Mouse (Mus musculus): ENCODE measurements around the gene Bcas2. TPM values are rescaled to one million over a fixed set of nuclear protein-coding genes. Genes with fewer than 3 reads are reported as not detected.
"Not testable (repeated sequence)": the region's sequence is repeated elsewhere in the genome, so short reads cannot be mapped to it uniquely, and the experiment has no call there.

Gene Bcas2
- polyA plus RNA-seq, 1 experiment: 71.4 TPM

DNA sequence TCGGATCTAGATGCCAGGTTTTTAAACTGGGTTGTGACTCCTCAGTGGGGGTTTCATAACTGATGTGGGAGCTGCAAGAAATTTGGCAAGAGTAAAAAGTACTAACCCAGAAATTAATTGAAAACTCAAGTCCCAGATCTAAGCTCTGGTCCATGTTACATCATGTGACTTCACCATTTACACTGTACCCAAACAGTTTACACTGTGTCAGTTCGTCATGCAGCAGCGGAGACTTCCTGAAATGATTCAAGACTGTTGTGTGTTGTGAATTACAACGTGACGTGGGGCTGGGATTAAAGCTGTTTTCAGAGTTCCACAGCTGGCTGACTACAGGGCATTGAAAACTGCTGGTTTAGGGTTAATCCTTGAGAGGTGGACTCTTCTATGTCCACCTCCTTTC is 1.2 kb downstream of the Bcas2 start:
- H3K36me3 ChIP-seq (ENCODE audit: control insufficient read depth, insufficient read depth): peaks cover 31% of the 10 kb centered on the region
- no peak for TF ChIP-seq SRF (IDR thresholded peaks at IDR 0.05; ENCODE audit: control insufficient read depth, insufficient read length, low read depth)
- no peak for TF ChIP-seq MYOD1 (IDR thresholded peaks at IDR 0.05; ENCODE audit: control insufficient read depth in 1 of 3, insufficient read length in 2 of 3, low read depth in 2 of 3)
- TF ChIP-seq USF1 (IDR thresholded peaks at IDR 0.05; ENCODE audit: low read depth): peak; percentile 1
- peaks cover 31% of the 10 kb centered on the region for H3K79me2 ChIP-seq (ENCODE audit: control insufficient read depth, insufficient read depth)

GRCm38 (mm10) chr3:103176740-103177139 is 5.3 kb downstream of the Bcas2 start:
- Histone ChIP-seq H3ac (ENCODE audit: control insufficient read depth, insufficient read length) (no peak overlapping the region), H3K79me2 (ENCODE audit: control insufficient read depth, insufficient read depth) (peaks cover 30% of the 10 kb centered on the region), H3K4me2 (ENCODE audit: low read depth) (no peak overlapping the region), H3K4me3 (no peak overlapping the region), H3K36me3 (ENCODE audit: control insufficient read depth, insufficient read depth) (peaks cover 46% of the 10 kb centered on the region), H3K27me3 (ENCODE audit: control insufficient read depth, insufficient read depth, insufficient read length) (no peaks in the 10 kb centered on the region)
- TF ChIP-seq SRF (IDR thresholded peaks at IDR 0.05; ENCODE audit: control insufficient read depth, insufficient read length, low read depth): no peak
- TF ChIP-seq TCF12 (IDR thresholded peaks at IDR 0.05; ENCODE audit: insufficient read depth, poor library complexity, severe bottlenecking): no peak
- TF ChIP-seq E2F4 (IDR thresholded peaks at IDR 0.05; ENCODE audit: insufficient read depth): no peak

More for the DNA sequence above, 1.2 kb downstream of the Bcas2 start:
- Histone ChIP-seq H3K27me3 (ENCODE audit: control insufficient read depth, insufficient read depth, insufficient read length) (no peaks in the 10 kb centered on the region), H3K4me2 (ENCODE audit: low read depth) (peak overlapping the region; percentile 90), H3ac (ENCODE audit: control insufficient read depth, insufficient read length) (peak overlapping the region; percentile 43), H3K4me3 (peak overlapping the region; percentile 57)

DNA sequence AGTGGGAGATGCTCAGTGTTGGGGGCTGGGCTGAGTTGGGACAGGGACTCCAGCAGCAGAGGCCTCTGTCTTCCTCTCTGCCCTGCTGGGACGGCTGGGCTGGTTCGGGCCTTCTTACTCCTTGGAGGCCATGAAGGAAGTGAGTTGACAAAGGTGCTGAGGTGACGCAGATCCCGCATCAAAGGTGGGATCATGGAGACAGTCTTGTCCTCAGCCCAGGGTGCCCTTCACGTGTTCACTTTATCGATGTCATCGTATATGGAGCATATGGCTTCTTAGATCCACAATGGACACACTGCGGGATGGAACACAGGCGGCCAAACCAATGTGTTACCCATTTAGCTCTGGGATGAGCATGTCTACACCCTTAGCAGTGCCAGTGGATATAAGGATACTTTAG is 8.1 kb downstream of the Bcas2 start:
- no peaks in the 10 kb centered on the region for H3K27me3 ChIP-seq (ENCODE audit: control insufficient read depth, insufficient read depth, insufficient read length)
- no peak overlapping the region for H3K4me3 ChIP-seq
- H3ac ChIP-seq (ENCODE audit: control insufficient read depth, insufficient read length): no peak overlapping the region
- TF ChIP-seq E2F4 (IDR thresholded peaks at IDR 0.05; ENCODE audit: insufficient read depth) (no peak), MAX (IDR thresholded peaks at IDR 0.05; ENCODE audit: low read depth) (no peak), CEBPB (IDR thresholded peaks at IDR 0.05; ENCODE audit: insufficient read depth, poor library complexity, severe bottlenecking) (no peak), MYOG (IDR thresholded peaks at IDR 0.05; ENCODE audit: control insufficient read depth in 1 of 3, insufficient read depth in 1 of 3, insufficient read length in 2 of 3, low read depth in 2 of 3) (no peak), TCF12 (IDR thresholded peaks at IDR 0.05; ENCODE audit: insufficient read depth, poor library complexity, severe bottlenecking) (no peak), POLR2AphosphoS2 (IDR thresholded peaks at IDR 0.05; ENCODE audit: insufficient read length, low read depth) (peak; percentile 59), TCF3 (IDR thresholded peaks at IDR 0.05; ENCODE audit: insufficient read length, low read depth) (no peak), USF1 (IDR thresholded peaks at IDR 0.05; ENCODE audit: low read depth) (no peak)
- H3K36me3 ChIP-seq (ENCODE audit: control insufficient read depth, insufficient read depth): peaks cover 43% of the 10 kb centered on the region
- H3K4me2 ChIP-seq (ENCODE audit: low read depth): no peak overlapping the region
- peaks cover 2% of the 10 kb centered on the region for H3K79me2 ChIP-seq (ENCODE audit: control insufficient read depth, insufficient read depth)

- no peak overlapping the region for H3K4me2 ChIP-seq (ENCODE audit: low read depth)
- no peak overlapping the region for H3ac ChIP-seq (ENCODE audit: control insufficient read depth, insufficient read length)
- peaks cover 27% of the 10 kb centered on the region for H3K36me3 ChIP-seq (ENCODE audit: control insufficient read depth, insufficient read depth)
- no peak for TF ChIP-seq TCF12 (IDR thresholded peaks at IDR 0.05; ENCODE audit: insufficient read depth, poor library complexity, severe bottlenecking)
- H3K79me2 ChIP-seq (ENCODE audit: control insufficient read depth, insufficient read depth): no peaks in the 10 kb centered on the region
- H3K27me3 ChIP-seq (ENCODE audit: control insufficient read depth, insufficient read depth, insufficient read length): no peaks in the 10 kb centered on the region
- H3K4me3 ChIP-seq: no peak overlapping the region
Measured at GRCm38 (mm10) chr3:103181171-103181570, 9.7 kb downstream of the Bcas2 start.

GRCm38 (mm10) chr3:103182821-103183220 is 11.4 kb downstream of the Bcas2 start:
- no peaks in the 10 kb centered on the region for H3K27me3 ChIP-seq (ENCODE audit: control insufficient read depth, insufficient read depth, insufficient read length)
- H3K4me3 ChIP-seq: no peak overlapping the region
- H3K4me2 ChIP-seq (ENCODE audit: low read depth): no peak overlapping the region
- no peak for TF ChIP-seq MYOG (IDR thresholded peaks at IDR 0.05; ENCODE audit: control insufficient read depth in 1 of 3, insufficient read depth in 1 of 3, insufficient read length in 2 of 3, low read depth in 2 of 3)
- no peak for TF ChIP-seq REST (IDR thresholded peaks at IDR 0.05; ENCODE audit: insufficient read depth, insufficient read length)
- no peak for TF ChIP-seq E2F4 (IDR thresholded peaks at IDR 0.05; ENCODE audit: insufficient read depth)
- no peak for TF ChIP-seq TCF3 (IDR thresholded peaks at IDR 0.05; ENCODE audit: insufficient read length, low read depth)
- TF ChIP-seq SRF (IDR thresholded peaks at IDR 0.05; ENCODE audit: control insufficient read depth, insufficient read length, low read depth): no peak
- no peak for TF ChIP-seq MAX (IDR thresholded peaks at IDR 0.05; ENCODE audit: low read depth)
- TF ChIP-seq USF1 (IDR thresholded peaks at IDR 0.05; ENCODE audit: low read depth): no peak
- TF ChIP-seq TCF12 (IDR thresholded peaks at IDR 0.05; ENCODE audit: insufficient read depth, poor library complexity, severe bottlenecking): no peak
- TF ChIP-seq MYOD1 (IDR thresholded peaks at IDR 0.05; ENCODE audit: control insufficient read depth in 1 of 3, insufficient read length in 2 of 3, low read depth in 2 of 3): no peak
- H3K36me3 ChIP-seq (ENCODE audit: control insufficient read depth, insufficient read depth): peaks cover 12% of the 10 kb centered on the region
- no peaks in the 10 kb centered on the region for H3K79me2 ChIP-seq (ENCODE audit: control insufficient read depth, insufficient read depth)
- no peak overlapping the region for H3ac ChIP-seq (ENCODE audit: control insufficient read depth, insufficient read length)

GRCm38 (mm10) chr3:103184467-103184866 is 13.0 kb downstream of the Bcas2 start:
- H3K4me3 ChIP-seq; H3ac ChIP-seq (ENCODE audit: control insufficient read depth, insufficient read length); H3K4me2 ChIP-seq (ENCODE audit: low read depth); H3K27me3 ChIP-seq (ENCODE audit: control insufficient read depth, insufficient read depth, insufficient read length); H3K79me2 ChIP-seq (ENCODE audit: control insufficient read depth, insufficient read depth); H3K36me3 ChIP-seq (ENCODE audit: control insufficient read depth, insufficient read depth): not testable (repeated sequence)

All from myocyte (in vitro differentiated cells).